Mouse (Mus musculus): ENCODE data around the gene Larp6.

DNA sequence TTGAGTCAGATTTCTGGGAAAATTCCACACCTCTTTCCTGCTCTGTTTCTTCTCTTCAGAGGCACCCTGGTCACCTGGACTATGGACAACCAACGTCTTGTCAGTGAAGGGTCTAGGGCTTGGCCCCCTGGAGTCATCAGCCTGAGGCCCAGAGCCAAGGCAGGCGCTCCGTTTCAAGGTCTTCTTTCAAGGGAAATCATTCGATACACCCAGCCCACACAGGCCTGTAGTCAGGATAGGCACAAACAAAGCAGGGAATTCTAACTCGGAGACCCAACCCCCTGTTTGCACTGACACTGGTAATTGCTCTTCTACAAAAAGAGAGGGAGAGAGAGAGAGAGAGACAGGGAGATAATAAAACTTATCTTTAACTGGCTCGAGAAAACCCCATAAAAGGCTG lies 39.2 kb downstream of the Larp6 start:
- TF ChIP-seq POLR2A (IDR thresholded peaks at IDR 0.05; ENCODE audit: low read depth, low read length) (no peak), MYC (IDR thresholded peaks at IDR 0.05; ENCODE audit: low read depth, low read length) (no peak), EP300 (IDR thresholded peaks at IDR 0.05; ENCODE audit: low read length) (no peak), RAD21 (IDR thresholded peaks at IDR 0.05; ENCODE audit: low read depth, low read length) (no peak), USF1 (IDR thresholded peaks at IDR 0.05; ENCODE audit: low read depth, low read length) (no peak), MAZ (IDR thresholded peaks at IDR 0.05; ENCODE audit: low read depth, low read length) (no peak)
